Mouse (Mus musculus): Measurements from ENCODE around the gene Wasl. TPM values are rescaled to one million over a fixed set of nuclear protein-coding genes. Genes with fewer than 3 reads are reported as not detected.

Wasl gene
- polyA plus RNA-seq, 2 experiments, result 30.8 to 57.6 TPM

GRCm38 (mm10) chr6:24656094-24656493 lies 8.7 kb downstream of the Wasl start:
- H3K9ac ChIP-seq (ENCODE audit: low read depth, low read length, severe bottlenecking), result no peak overlapping the region
- no peak overlapping the region for H3K4me3 ChIP-seq (replicated peaks; ENCODE audit: low read length)
- no peaks in the 10 kb centered on the region for H3K9me3 ChIP-seq (ENCODE audit: control insufficient read depth, low read length)
- DNase-seq (ENCODE audit: low spot score), result no peak
- WGBS, result 68% methylated on average over 1 of the region's 1 CpGs
- H3K27me3 ChIP-seq (ENCODE audit: control insufficient read depth, insufficient read depth, low read length), result no peaks in the 10 kb centered on the region
- no peak for TF ChIP-seq POLR2A (IDR thresholded peaks at IDR 0.05; ENCODE audit: borderline replicate concordance, extremely low read depth, insufficient read depth, insufficient read length)
- H3K4me2 ChIP-seq (replicated peaks; ENCODE audit: low read depth, low read length, severe bottlenecking), result no peak overlapping the region
- H3K27ac ChIP-seq (replicated peaks; ENCODE audit: low read depth, low read length), result no peak overlapping the region
- H3K36me3 ChIP-seq (ENCODE audit: control insufficient read depth, insufficient read depth, low read length), result 0 out of 2 replicates have a peak, but pooled peaks cover 3% of the 10 kb centered on the region
- 0 out of 2 replicates have a peak, but pooled peaks cover 2% of the 10 kb centered on the region for H3K4me1 ChIP-seq (ENCODE audit: control insufficient read depth, insufficient read depth, low read length)
- no peak for ATAC-seq (ENCODE audit: low FRiP score, low read depth)

GRCm38 (mm10) chr6:24651538-24651937 lies 13.3 kb downstream of the Wasl start:
- H3K27ac ChIP-seq (replicated peaks; ENCODE audit: low read depth, low read length), result no peak overlapping the region
- DNase-seq (ENCODE audit: low spot score) (no peak), ATAC-seq (ENCODE audit: low FRiP score, low read depth) (no peak)
- no peak overlapping the region for H3K9ac ChIP-seq (ENCODE audit: low read depth, low read length, severe bottlenecking)
- no peak overlapping the region for H3K4me2 ChIP-seq (replicated peaks; ENCODE audit: low read depth, low read length, severe bottlenecking)
- H3K27me3 ChIP-seq (ENCODE audit: control insufficient read depth, insufficient read depth, low read length), result no peaks in the 10 kb centered on the region
- no peaks in the 10 kb centered on the region for H3K4me1 ChIP-seq (ENCODE audit: control insufficient read depth, insufficient read depth, low read length)
- H3K36me3 ChIP-seq (ENCODE audit: control insufficient read depth, insufficient read depth, low read length), result no peaks in the 10 kb centered on the region
- H3K9me3 ChIP-seq (ENCODE audit: control insufficient read depth, low read length), result no peaks in the 10 kb centered on the region
- no peak for TF ChIP-seq POLR2A (IDR thresholded peaks at IDR 0.05; ENCODE audit: borderline replicate concordance, extremely low read depth, insufficient read depth, insufficient read length)
- 75% methylated on average over 7 of the region's 7 CpGs for WGBS
- no peak overlapping the region for H3K4me3 ChIP-seq (replicated peaks; ENCODE audit: low read length)

DNA sequence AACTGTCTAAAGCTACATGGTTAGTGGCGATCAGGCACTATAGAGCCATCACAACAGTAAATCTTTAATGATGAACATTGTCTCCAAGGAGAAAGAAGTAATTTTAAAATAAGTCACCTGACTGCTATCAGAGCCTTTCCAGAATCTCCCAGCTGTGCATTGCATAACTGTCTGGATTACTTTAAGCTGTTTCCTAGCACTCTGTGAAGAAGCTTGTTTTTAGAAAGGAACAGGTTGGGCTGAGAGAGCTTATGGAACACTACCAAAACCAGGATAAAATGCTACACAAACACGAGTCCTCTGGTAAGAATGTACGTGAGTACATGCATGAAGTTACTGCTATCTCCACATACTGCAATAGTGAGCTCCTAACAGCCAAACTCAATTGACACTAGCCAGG lies 14.1 kb downstream of the Wasl start:
- WGBS, result 77% methylated on average over 3 of the region's 3 CpGs

GRCm38 (mm10) chr6:24648403-24648802 lies 16.4 kb downstream of the Wasl start:
- DNase-seq (ENCODE audit: low spot score) (no peak), ATAC-seq (ENCODE audit: low FRiP score, low read depth) (no peak)
- Histone ChIP-seq H3K4me2 (replicated peaks; ENCODE audit: low read depth, low read length, severe bottlenecking) (no peak overlapping the region), H3K9me3 (ENCODE audit: control insufficient read depth, low read length) (no peaks in the 10 kb centered on the region), H3K4me1 (ENCODE audit: control insufficient read depth, insufficient read depth, low read length) (no peaks in the 10 kb centered on the region), H3K27me3 (ENCODE audit: control insufficient read depth, insufficient read depth, low read length) (no peaks in the 10 kb centered on the region), H3K4me3 (replicated peaks; ENCODE audit: low read length) (no peak overlapping the region), H3K36me3 (ENCODE audit: control insufficient read depth, insufficient read depth, low read length) (0 out of 2 replicates have a peak, but pooled peaks cover 3% of the 10 kb centered on the region), H3K9ac (ENCODE audit: low read depth, low read length, severe bottlenecking) (no peak overlapping the region), H3K27ac (replicated peaks; ENCODE audit: low read depth, low read length) (no peak overlapping the region)
- no peak for TF ChIP-seq POLR2A (IDR thresholded peaks at IDR 0.05; ENCODE audit: borderline replicate concordance, extremely low read depth, insufficient read depth, insufficient read length)
- 88% methylated on average over 4 of the region's 4 CpGs for WGBS

More for the DNA sequence above, 14.1 kb downstream of the Wasl start:
- Histone ChIP-seq H3K27me3 (ENCODE audit: control insufficient read depth, insufficient read depth, low read length) (no peaks in the 10 kb centered on the region), H3K9me3 (ENCODE audit: control insufficient read depth, low read length) (no peaks in the 10 kb centered on the region), H3K36me3 (ENCODE audit: control insufficient read depth, insufficient read depth, low read length) (no peaks in the 10 kb centered on the region), H3K27ac (replicated peaks; ENCODE audit: low read depth, low read length) (no peak overlapping the region), H3K4me1 (ENCODE audit: control insufficient read depth, insufficient read depth, low read length) (no peaks in the 10 kb centered on the region), H3K4me2 (replicated peaks; ENCODE audit: low read depth, low read length, severe bottlenecking) (no peak overlapping the region), H3K4me3 (replicated peaks; ENCODE audit: low read length) (no peak overlapping the region), H3K9ac (ENCODE audit: low read depth, low read length, severe bottlenecking) (no peak overlapping the region)
- ATAC-seq (ENCODE audit: low FRiP score, low read depth) (no peak), DNase-seq (ENCODE audit: low spot score) (no peak)
- TF ChIP-seq POLR2A (IDR thresholded peaks at IDR 0.05; ENCODE audit: borderline replicate concordance, extremely low read depth, insufficient read depth, insufficient read length), result no peak

GRCm38 (mm10) chr6:24647103-24647691 lies 17.6 kb downstream of the Wasl start:
- no peaks in the 10 kb centered on the region for H3K27me3 ChIP-seq (ENCODE audit: control insufficient read depth, insufficient read depth, low read length)
- ATAC-seq (ENCODE audit: low FRiP score, low read depth), result no peak
- 87% methylated on average over 4 of the region's 4 CpGs for WGBS

More at GRCm38 (mm10) chr6:24647103-24647691, 17.6 kb downstream of the Wasl start:
- H3K9ac ChIP-seq (ENCODE audit: low read depth, low read length, severe bottlenecking), result no peak overlapping the region
- DNase-seq (ENCODE audit: low spot score), result no peak
- no peak overlapping the region for H3K27ac ChIP-seq (replicated peaks; ENCODE audit: low read depth, low read length)
- no peaks in the 10 kb centered on the region for H3K9me3 ChIP-seq (ENCODE audit: control insufficient read depth, low read length)
- no peak overlapping the region for H3K4me2 ChIP-seq (replicated peaks; ENCODE audit: low read depth, low read length, severe bottlenecking)
- TF ChIP-seq POLR2A (IDR thresholded peaks at IDR 0.05; ENCODE audit: borderline replicate concordance, extremely low read depth, insufficient read depth, insufficient read length), result no peak
- no peaks in the 10 kb centered on the region for H3K4me1 ChIP-seq (ENCODE audit: control insufficient read depth, insufficient read depth, low read length)
- H3K4me3 ChIP-seq (replicated peaks; ENCODE audit: low read length), result no peak overlapping the region
- 0 out of 2 replicates have a peak, but pooled peaks cover 3% of the 10 kb centered on the region for H3K36me3 ChIP-seq (ENCODE audit: control insufficient read depth, insufficient read depth, low read length)
